Mouse (Mus musculus) limb, embryonic 11.5 days (tissue): ENCODE measurements around the gene 2010300C02Rik. TPM values are rescaled to one million over a fixed set of nuclear protein-coding genes. Genes with fewer than 3 reads are reported as not detected.

ENCODE experiments used
- ATAC-seq: fragments of 200-750 bp; cut with Nextera tagmentation; 2 replicates; pipeline ENCODE4 v1.8.0; 2017; ENCODE audit warnings: low read depth; ENCODE audit not compliant: insufficient number of reproducible peaks, low FRiP score, low TSS enrichment
- DNase-seq: peaks from one replicate; pipeline ENCODE4 v3.0.0-alpha.2; 2015; ENCODE audit warnings: low spot score
- H3K27ac ChIP-seq: fragments of 300-500 bp; sonication (generic); replicated peaks from 2 replicates; pipeline ENCODE4 v1.5.1; 2014; ENCODE audit warnings: low read depth, mild to moderate bottlenecking, low read length
- H3K27me3 ChIP-seq: fragments of 300-500 bp; sonication (generic); 2 replicates; pipeline ENCODE4 v1.6.1; 2014; ENCODE audit warnings: mild to moderate bottlenecking, low read length, mixed read lengths; ENCODE audit not compliant: control insufficient read depth, insufficient read depth
- H3K36me3 ChIP-seq: fragments of 300-500 bp; sonication (generic); 2 replicates; pipeline ENCODE4 v1.6.1; 2014; ENCODE audit warnings: mild to moderate bottlenecking, low read length, moderate library complexity, mixed read lengths; ENCODE audit not compliant: control insufficient read depth, insufficient read depth
- H3K4me1 ChIP-seq: fragments of 300-500 bp; sonication (generic); 2 replicates; pipeline ENCODE4 v1.6.1; 2014; ENCODE audit warnings: low read length, mixed read lengths; ENCODE audit not compliant: control insufficient read depth, insufficient read depth
- H3K4me2 ChIP-seq: fragments of 300-500 bp; sonication (generic); 2 replicates; pipeline ENCODE4 v1.6.1; 2014; ENCODE audit warnings: low read depth, mild to moderate bottlenecking, moderate library complexity; ENCODE audit not compliant: severe bottlenecking
- H3K4me3 ChIP-seq: fragments of 300-500 bp; sonication (generic); 2 replicates; pipeline ENCODE4 v1.5.1; 2014; ENCODE audit warnings: low read depth, low read length
- H3K9ac ChIP-seq: fragments of 300-500 bp; sonication (generic); 2 replicates; pipeline ENCODE4 v1.6.1; 2014; ENCODE audit warnings: mild to moderate bottlenecking, low read length
- H3K9me3 ChIP-seq: fragments of 300-500 bp; sonication (generic); 2 replicates; pipeline ENCODE4 v1.6.1; 2016; ENCODE audit warnings: low read length; ENCODE audit not compliant: control insufficient read depth
- WGBS: fragments of 180-500 bp; shearing (Covaris S2); extraction: QIAGEN DNeasy Blood & Tissue Kit; methylation state at CpG from one replicate; pipeline ENCODE4 v1.1.7; 2014; 5-methylcytosine and 5-hydroxymethylcytosine counted together
- polyA plus RNA-seq: library from polyadenylated mRNA; unstranded; fragments of >200 nt; fragmentation: Nextera tagmentation; extraction: Ambion mirVana; gene quantifications from 2 replicates; pipeline ENCODE4 v1.2.1, GENCODE M21; 2014

The 2010300C02Rik gene
- polyA plus RNA-seq, 1 experiment from 2014 or later, result 0.89 TPM

GRCm38 (mm10) chr1:37643794-37644365 lies 76.0 kb downstream of the 2010300C02Rik start:
- Histone ChIP-seq H3K4me2 (no peak overlapping the region), H3K9me3 (no peaks in the 10 kb centered on the region)
- 83% methylated on average over 5 of the region's 5 CpGs for WGBS

GRCm38 (mm10) chr1:37641361-37641760 lies 78.5 kb downstream of the 2010300C02Rik start:
- Histone ChIP-seq H3K4me1 (no peaks in the 10 kb centered on the region), H3K4me2 (no peak overlapping the region), H3K9ac (no peak overlapping the region), H3K27ac (no peak overlapping the region), H3K4me3 (no peak overlapping the region), H3K9me3 (no peaks in the 10 kb centered on the region), H3K27me3 (no peaks in the 10 kb centered on the region), H3K36me3 (no peaks in the 10 kb centered on the region)
- ATAC-seq, result no peak
- 88% methylated on average over 11 of the region's 11 CpGs for WGBS
- DNase-seq, result no peak

More at GRCm38 (mm10) chr1:37643794-37644365, 76.0 kb downstream of the 2010300C02Rik start:
- Histone ChIP-seq H3K27ac (no peak overlapping the region), H3K4me1 (no peaks in the 10 kb centered on the region), H3K36me3 (no peaks in the 10 kb centered on the region), H3K9ac (no peak overlapping the region), H3K27me3 (no peaks in the 10 kb centered on the region), H3K4me3 (no peak overlapping the region)
- ATAC-seq (no peak), DNase-seq (no peak)

- Histone ChIP-seq H3K27ac (no peak overlapping the region), H3K4me1 (no peaks in the 10 kb centered on the region), H3K9me3 (no peaks in the 10 kb centered on the region), H3K36me3 (no peaks in the 10 kb centered on the region), H3K4me3 (no peak overlapping the region), H3K9ac (no peak overlapping the region), H3K27me3 (no peaks in the 10 kb centered on the region), H3K4me2 (no peak overlapping the region)
- no peak for ATAC-seq
- 22% methylated on average over 10 of the region's 10 CpGs for WGBS
- DNase-seq, result peak; percentile 84
Observed at GRCm38 (mm10) chr1:37639101-37639500, 80.8 kb downstream of the 2010300C02Rik start.

- DNase-seq (no peak), ATAC-seq (no peak)
- no peak overlapping the region for H3K9ac ChIP-seq
- no peaks in the 10 kb centered on the region for H3K36me3 ChIP-seq
- no peak overlapping the region for H3K4me3 ChIP-seq
- H3K4me2 ChIP-seq, result no peak overlapping the region
- 88% methylated on average over 9 of the region's 9 CpGs for WGBS
- H3K9me3 ChIP-seq, result no peaks in the 10 kb centered on the region
- no peak overlapping the region for H3K27ac ChIP-seq
- no peaks in the 10 kb centered on the region for H3K27me3 ChIP-seq
- H3K4me1 ChIP-seq, result no peaks in the 10 kb centered on the region
Observed at GRCm38 (mm10) chr1:37638560-37638959, 81.3 kb downstream of the 2010300C02Rik start.

GRCm38 (mm10) chr1:37637571-37637970 lies 82.3 kb downstream of the 2010300C02Rik start:
- Histone ChIP-seq H3K9me3 (no peaks in the 10 kb centered on the region), H3K4me2 (no peak overlapping the region), H3K4me3 (no peak overlapping the region), H3K27ac (no peak overlapping the region), H3K4me1 (no peaks in the 10 kb centered on the region), H3K36me3 (no peaks in the 10 kb centered on the region), H3K9ac (no peak overlapping the region), H3K27me3 (no peaks in the 10 kb centered on the region)
- DNase-seq (no peak), ATAC-seq (no peak)
- 83% methylated on average over 11 of the region's 11 CpGs for WGBS

- Histone ChIP-seq H3K27me3 (no peaks in the 10 kb centered on the region), H3K9ac (no peak overlapping the region), H3K4me1 (no peaks in the 10 kb centered on the region), H3K27ac (no peak overlapping the region), H3K36me3 (no peaks in the 10 kb centered on the region), H3K4me3 (no peak overlapping the region), H3K4me2 (no peak overlapping the region), H3K9me3 (no peaks in the 10 kb centered on the region)
- WGBS, result 88% methylated on average over 5 of the region's 5 CpGs
- DNase-seq (no peak), ATAC-seq (no peak)
Observed at GRCm38 (mm10) chr1:37636824-37637223, 83.1 kb downstream of the 2010300C02Rik start.

- H3K4me2 ChIP-seq, result no peak overlapping the region
- H3K4me1 ChIP-seq, result no peaks in the 10 kb centered on the region
- DNase-seq (no peak), ATAC-seq (no peak)
- 38% methylated on average over 2 of the region's 2 CpGs for WGBS
- no peak overlapping the region for H3K27ac ChIP-seq
- H3K27me3 ChIP-seq, result no peaks in the 10 kb centered on the region
- no peak overlapping the region for H3K4me3 ChIP-seq
- no peaks in the 10 kb centered on the region for H3K9me3 ChIP-seq
- H3K36me3 ChIP-seq, result no peaks in the 10 kb centered on the region
- no peak overlapping the region for H3K9ac ChIP-seq
Observed at GRCm38 (mm10) chr1:37636169-37636568, 83.7 kb downstream of the 2010300C02Rik start.

GRCm38 (mm10) chr1:37635716-37636115 lies 84.2 kb downstream of the 2010300C02Rik start:
- no peak for ATAC-seq

GRCm38 (mm10) chr1:37634658-37635057 lies 85.2 kb downstream of the 2010300C02Rik start:
- ATAC-seq, result no peak
- H3K4me1 ChIP-seq, result no peaks in the 10 kb centered on the region
- H3K27ac ChIP-seq, result no peak overlapping the region
- H3K9me3 ChIP-seq, result no peaks in the 10 kb centered on the region
- no peak overlapping the region for H3K4me3 ChIP-seq
- no peaks in the 10 kb centered on the region for H3K36me3 ChIP-seq
- WGBS, result 27% methylated on average over 4 of the region's 4 CpGs
- H3K9ac ChIP-seq, result no peak overlapping the region
- H3K4me2 ChIP-seq, result no peak overlapping the region
- H3K27me3 ChIP-seq, result no peaks in the 10 kb centered on the region
- peak; percentile 70 for DNase-seq

More at GRCm38 (mm10) chr1:37635716-37636115, 84.2 kb downstream of the 2010300C02Rik start:
- 37% methylated on average over 7 of the region's 7 CpGs for WGBS
- H3K9ac ChIP-seq, result no peak overlapping the region
- H3K4me1 ChIP-seq, result no peaks in the 10 kb centered on the region
- H3K4me2 ChIP-seq, result no peak overlapping the region
- no peaks in the 10 kb centered on the region for H3K27me3 ChIP-seq
- DNase-seq, result peak; percentile 36
- H3K4me3 ChIP-seq, result no peak overlapping the region
- no peaks in the 10 kb centered on the region for H3K36me3 ChIP-seq
- no peak overlapping the region for H3K27ac ChIP-seq
- H3K9me3 ChIP-seq, result no peaks in the 10 kb centered on the region
